ENCODE assay signal across 22 mouse cellular contexts in genomic region chr17:48595418-48595963, GRCm38 (mm10).
DNase-seq lines count a peak whose midpoint lies in the region; ATAC-seq and TF ChIP-seq lines count a peak whose summit lies in the region.
"Had no signal": no experiment of that assay in that cellular context is flagged by ENCODE, and none has a peak within 500 bp of the region (broad histone marks: within the 10 kb centered on the region; RNA-seq: fewer than 3 reads in every experiment).

No protein-coding gene starts in this region.

- H3K36me3 ChIP-seq in kidney, adult 2 months (ENCODE audit: control insufficient read depth, insufficient read depth, low read length), result no peaks in the 10 kb centered on the region
- H3K36me3 ChIP-seq in E14TG2a.4 (ENCODE audit: insufficient read depth, low read length) (no peaks in the 10 kb centered on the region), ES-Bruce4 (ENCODE audit: control insufficient read depth, insufficient read depth, low read length, poor library complexity, severe bottlenecking) (no peaks in the 10 kb centered on the region)
- H3K36me3 ChIP-seq in midbrain, embryonic 14.5 days (ENCODE audit: control insufficient read depth, insufficient read depth, low read length), result no peaks in the 10 kb centered on the region
- no peaks in the 10 kb centered on the region for H3K36me3 ChIP-seq in hindbrain, embryonic 16.5 days (ENCODE audit: control insufficient read depth, insufficient read depth, low read length)
- H3K36me3 ChIP-seq: embryonic facial prominence, embryonic 13.5 days; liver, embryonic 15.5 days; midbrain, embryonic 12.5 days had no signal

- H3K9me3 ChIP-seq in E14TG2a.4 (ENCODE audit: low read length) (no peaks in the 10 kb centered on the region), ES-Bruce4 (replicated peaks; ENCODE audit: control insufficient read depth, insufficient read depth, low read length, poor library complexity, severe bottlenecking) (no peaks in the 10 kb centered on the region)
- H3K9me3 ChIP-seq in midbrain, embryonic 14.5 days (ENCODE audit: control insufficient read depth, low read length), result no peaks in the 10 kb centered on the region; the same call in 1 of the 2 replicates
- H3K9me3 ChIP-seq in hindbrain, embryonic 16.5 days (ENCODE audit: control insufficient read depth, low read length), result no peaks in the 10 kb centered on the region
- H3K9me3 ChIP-seq: embryonic facial prominence, embryonic 13.5 days; liver, embryonic 15.5 days had no signal

- no peak for ATAC-seq in midbrain, embryonic 14.5 days (ENCODE audit: low FRiP score, low TSS enrichment)
- ATAC-seq in hindbrain, embryonic 16.5 days, result no peak
- ATAC-seq: activated CD4-positive, CD25-positive, alpha-beta regulatory T cell, adult 4 months; forebrain, embryonic 14.5 days; Patski had no signal

- H3K27ac ChIP-seq in kidney, adult 2 months (ENCODE audit: insufficient read depth, low read depth, low read length), result no peak overlapping the region
- H3K27ac ChIP-seq in ES-Bruce4 (ENCODE audit: insufficient read depth, low read length), result no peak overlapping the region
- H3K27ac ChIP-seq in midbrain, embryonic 14.5 days (replicated peaks; ENCODE audit: low read depth, low read length), result no peak overlapping the region
- no peak overlapping the region for H3K27ac ChIP-seq in hindbrain, embryonic 16.5 days (ENCODE audit: low read depth, low read length)
- H3K27ac ChIP-seq: embryonic facial prominence, embryonic 13.5 days; heart, adult 2 months; liver, embryonic 15.5 days; midbrain, embryonic 12.5 days had no signal

- H3K27me3 ChIP-seq in kidney, adult 2 months (replicated peaks; ENCODE audit: control insufficient read depth, insufficient read depth, low read length), result no peaks in the 10 kb centered on the region
- H3K27me3 ChIP-seq in E14TG2a.4 (ENCODE audit: insufficient read depth, low read length) (no peaks in the 10 kb centered on the region), ES-Bruce4 (ENCODE audit: control insufficient read depth, insufficient read depth, low read length, poor library complexity, severe bottlenecking) (no peaks in the 10 kb centered on the region)
- no peaks in the 10 kb centered on the region for H3K27me3 ChIP-seq in midbrain, embryonic 14.5 days (ENCODE audit: control insufficient read depth, insufficient read depth, low read length)
- no peaks in the 10 kb centered on the region for H3K27me3 ChIP-seq in hindbrain, embryonic 16.5 days (replicated peaks; ENCODE audit: control insufficient read depth, insufficient read depth, low read length)
- H3K27me3 ChIP-seq: embryonic facial prominence, embryonic 13.5 days; midbrain, embryonic 12.5 days; Patski had no signal

- peaks cover 3% of the 10 kb centered on the region; the same call in 1 of the 2 replicates for H3K4me1 ChIP-seq in kidney, adult 2 months (ENCODE audit: control insufficient read depth, insufficient read depth, low read length)
- H3K4me1 ChIP-seq in E14TG2a.4 (replicated peaks; ENCODE audit: low read depth, low read length) (peaks cover 5% of the 10 kb centered on the region), ES-Bruce4 (ENCODE audit: control insufficient read depth, insufficient read depth, low read length) (no peaks in the 10 kb centered on the region)
- H3K4me1 ChIP-seq in midbrain, embryonic 14.5 days (ENCODE audit: control insufficient read depth, insufficient read depth, low read length), result no peaks in the 10 kb centered on the region
- no peaks in the 10 kb centered on the region for H3K4me1 ChIP-seq in hindbrain, embryonic 16.5 days (ENCODE audit: control insufficient read depth, insufficient read depth, low read depth, low read length)
- H3K4me1 ChIP-seq: embryonic facial prominence, embryonic 13.5 days; liver, embryonic 15.5 days; midbrain, embryonic 12.5 days had no signal

- H3K4me3 ChIP-seq in kidney, adult 2 months (ENCODE audit: insufficient read depth, low read depth, low read length), result no peak overlapping the region
- H3K4me3 ChIP-seq in E14TG2a.4 (replicated peaks; ENCODE audit: low read length), result no peak overlapping the region
- H3K4me3 ChIP-seq in ES-Bruce4 (ENCODE audit: low read depth, low read length), result no peak overlapping the region
- no peak overlapping the region for H3K4me3 ChIP-seq in midbrain, embryonic 14.5 days (replicated peaks; ENCODE audit: low read depth, low read length)
- no peak overlapping the region for H3K4me3 ChIP-seq in hindbrain, embryonic 16.5 days (ENCODE audit: low read length)
- H3K4me3 ChIP-seq: embryonic facial prominence, embryonic 13.5 days; heart, adult 2 months; liver, embryonic 15.5 days; midbrain, embryonic 12.5 days had no signal

- H3K9ac ChIP-seq in ES-Bruce4 (ENCODE audit: low read depth, poor library complexity, severe bottlenecking), result no peak overlapping the region
- no peak overlapping the region for H3K9ac ChIP-seq in midbrain, embryonic 14.5 days (replicated peaks; ENCODE audit: low read length)
- no peak overlapping the region for H3K9ac ChIP-seq in hindbrain, embryonic 16.5 days (ENCODE audit: low read depth, low read length)
- H3K9ac ChIP-seq: embryonic facial prominence, embryonic 13.5 days; liver, embryonic 15.5 days; midbrain, embryonic 12.5 days had no signal

- TF ChIP-seq CTCF in kidney, adult 2 months (conservative IDR thresholded peaks at IDR 0.05; ENCODE audit: insufficient read depth, insufficient read length, low read depth, low read length), result peak; percentile 31; the same call in 1 of the 2 replicates
- peak; percentile 37; the same call in 1 of the 2 replicates for TF ChIP-seq CTCF in E14TG2a.4 (conservative IDR thresholded peaks at IDR 0.05; ENCODE audit: low read length)
- peak; percentile 78 for TF ChIP-seq CTCF in ES-Bruce4 (IDR thresholded peaks at IDR 0.05; ENCODE audit: low read depth, low read length)

- no peak for TF ChIP-seq POLR2A in kidney, adult 2 months (IDR thresholded peaks at IDR 0.05; ENCODE audit: low read depth, low read length)
- TF ChIP-seq POLR2A in ES-Bruce4 (IDR thresholded peaks at IDR 0.05; ENCODE audit: insufficient read depth, low read length), result no peak

- WGBS in kidney, adult 2 months, result 82% methylated on average over 10 of the region's 10 CpGs
- 77% methylated on average over 10 of the region's 10 CpGs for WGBS in midbrain, embryonic 14.5 days
- WGBS in hindbrain, embryonic 16.5 days, result 77% methylated on average over 10 of the region's 10 CpGs

- TF ChIP-seq EP300 in ES-Bruce4 (IDR thresholded peaks at IDR 0.05; ENCODE audit: insufficient read depth, low read depth, low read length), result no peak

- DNase-seq in kidney, adult 2 months, result no peak
- no peak for DNase-seq in kidney, postnatal 10 days
- DNase-seq in cerebellum, postnatal 14 days, result peak; percentile 46 to 67
- DNase-seq in adrenal gland, postnatal 4 days (ENCODE audit: low spot score in 2 of 2), result no peak
- DNase-seq in midbrain, embryonic 14.5 days, result no peak
- DNase-seq: adrenal gland, postnatal 14 days; gastrocnemius, postnatal 25 days; heart, adult 2 months; heart, postnatal 4 days; kidney, adult 9 months; kidney, postnatal 4 days; lung, postnatal 36 days; thymus, adult 2 months had no signal

- no peak overlapping the region for H3K4me2 ChIP-seq in midbrain, embryonic 14.5 days (ENCODE audit: low read length)
- no peak overlapping the region for H3K4me2 ChIP-seq in hindbrain, embryonic 16.5 days (ENCODE audit: low read length)
- H3K4me2 ChIP-seq: embryonic facial prominence, embryonic 13.5 days; liver, embryonic 15.5 days; midbrain, embryonic 12.5 days had no signal

Comparison
In these comparisons a context has a peak if more than half of its experiments do, and no peak if none do; other contexts are left out.
1. DNase-seq: peak in cerebellum, postnatal 14 days (2 of 2); none in kidney, adult 2 months (single experiment), kidney, postnatal 10 days (single experiment), adrenal gland, postnatal 4 days (0 of 2) and midbrain, embryonic 14.5 days (single experiment).
2. Peak in every context shown above with its lines, with median percentiles within 50 percentile points of each other: CTCF ChIP-seq.